In genomic region chr4:138282834-138283233, GRCm38 (mm10) we compare ENCODE assay signal across 8 mouse cellular contexts. TPM values are rescaled to one million over a fixed set of nuclear protein-coding genes. Genes with fewer than 3 reads are reported as not detected.
DNase-seq lines count a peak whose midpoint lies in the region; ATAC-seq lines count a peak whose summit lies in the region.

No protein-coding gene starts in this region.

- WGBS in midbrain, embryonic 10.5 days: 22% methylated on average over 4 of the region's 4 CpGs
- WGBS in midbrain, embryonic 15.5 days: 23% methylated on average over 4 of the region's 4 CpGs
- 25% methylated on average over 4 of the region's 4 CpGs for WGBS in forebrain, embryonic 16.5 days

- H3K9ac ChIP-seq in midbrain, embryonic 15.5 days: no peak overlapping the region
- no peak overlapping the region for H3K9ac ChIP-seq in forebrain, embryonic 16.5 days (replicated peaks; ENCODE audit: low read depth, low read length)

- no peaks in the 10 kb centered on the region for H3K27me3 ChIP-seq in midbrain, embryonic 10.5 days (ENCODE audit: low read depth, poor library complexity, severe bottlenecking)
- no peaks in the 10 kb centered on the region for H3K27me3 ChIP-seq in midbrain, embryonic 15.5 days (replicated peaks)
- H3K27me3 ChIP-seq in forebrain, embryonic 16.5 days (replicated peaks; ENCODE audit: control insufficient read depth, insufficient read depth, low read length): no peaks in the 10 kb centered on the region

- H3K27ac ChIP-seq in midbrain, embryonic 10.5 days (replicated peaks): no peak overlapping the region
- H3K27ac ChIP-seq in midbrain, embryonic 15.5 days: no peak overlapping the region
- no peak overlapping the region for H3K27ac ChIP-seq in forebrain, embryonic 16.5 days (ENCODE audit: low read length)

- intact Hi-C loops in left cerebral cortex, postnatal 10 days (cut with DNase I): no loop called here

- H3K36me3 ChIP-seq in midbrain, embryonic 10.5 days: no peaks in the 10 kb centered on the region
- no peaks in the 10 kb centered on the region for H3K36me3 ChIP-seq in midbrain, embryonic 15.5 days (replicated peaks)
- no peaks in the 10 kb centered on the region for H3K36me3 ChIP-seq in forebrain, embryonic 16.5 days (ENCODE audit: control insufficient read depth, insufficient read depth)

- H3K4me2 ChIP-seq in midbrain, embryonic 15.5 days: no peak overlapping the region
- no peak overlapping the region for H3K4me2 ChIP-seq in forebrain, embryonic 16.5 days (ENCODE audit: low read length)

- no peak for ATAC-seq in midbrain, embryonic 15.5 days (replicated peaks)
- ATAC-seq in forebrain, embryonic 16.5 days: peak; percentile 58
- peak; percentile 91 for ATAC-seq in inflammation-experienced regulatory T-cells, adult 6 months

- H3K4me1 ChIP-seq in midbrain, embryonic 10.5 days: no peaks in the 10 kb centered on the region
- no peaks in the 10 kb centered on the region for H3K4me1 ChIP-seq in midbrain, embryonic 15.5 days
- no peaks in the 10 kb centered on the region for H3K4me1 ChIP-seq in forebrain, embryonic 16.5 days (replicated peaks; ENCODE audit: control insufficient read depth, insufficient read depth, low read length)

- H3K9me3 ChIP-seq in midbrain, embryonic 10.5 days (replicated peaks): no peaks in the 10 kb centered on the region; the same call in 1 of the 2 replicates
- no peaks in the 10 kb centered on the region for H3K9me3 ChIP-seq in midbrain, embryonic 15.5 days
- H3K9me3 ChIP-seq in forebrain, embryonic 16.5 days (ENCODE audit: control insufficient read depth, low read length): peaks cover 3% of the 10 kb centered on the region; the same call in 1 of the 2 replicates

- DNase-seq in midbrain, embryonic 10.5 days (ENCODE audit: low spot score): peak; percentile 67
- DNase-seq in cerebellum, adult 11 months: peak; percentile 46
- DNase-seq in left cerebral cortex, postnatal 10 days (ENCODE audit: extremely low spot score in 1 of 2, low spot score in 2 of 2): peak; percentile 47 to 62
- DNase-seq in mesoderm, embryonic 11.5 days (ENCODE audit: low read depth, low spot score): peak; percentile 90
- peak; percentile 28 to 49 for DNase-seq in spleen, adult 18-20 months

- H3K4me3 ChIP-seq in midbrain, embryonic 10.5 days: no peak overlapping the region
- H3K4me3 ChIP-seq in midbrain, embryonic 15.5 days: no peak overlapping the region
- no peak overlapping the region for H3K4me3 ChIP-seq in forebrain, embryonic 16.5 days (replicated peaks; ENCODE audit: low read length)

RNA-seq across cellular contexts. Expression of gene Ddost, which starts 21.7 kb away (rescaled TPM):
- 281 and 282 TPM in 2 replicates for polyA plus RNA-seq in midbrain, embryonic 10.5 days (2016; fragmentation: Nextera tagmentation; extraction: Ambion mirVana)
- polyA plus RNA-seq in midbrain, embryonic 15.5 days (2015; fragmentation: Nextera tagmentation; extraction: Ambion mirVana): 203 and 212 TPM in 2 replicates
- polyA plus RNA-seq in forebrain, embryonic 16.5 days (2015; fragmentation: Nextera tagmentation; extraction: Ambion mirVana): 184 and 190 TPM in 2 replicates
- 100 to 1,000 TPM; 101 to 118 (median 104) TPM for polyA plus RNA-seq in inflammation-experienced regulatory T-cells, adult 6 months (2017; shearing (Covaris generic))
- total RNA-seq in left cerebral cortex, postnatal 10 days (2021): 100 to 1,000 TPM; 112 to 114 TPM

RNA-seq across cellular contexts. Expression of gene Kif17, which starts 32.6 kb away (rescaled TPM):
- 0.53 and 0.55 TPM in 2 replicates for polyA plus RNA-seq in midbrain, embryonic 10.5 days (2016; fragmentation: Nextera tagmentation; extraction: Ambion mirVana)
- 2.8 and 3.8 TPM in 2 replicates for polyA plus RNA-seq in midbrain, embryonic 15.5 days (2015; fragmentation: Nextera tagmentation; extraction: Ambion mirVana)
- 0.98 and 2.2 TPM in 2 replicates for polyA plus RNA-seq in forebrain, embryonic 16.5 days (2015; fragmentation: Nextera tagmentation; extraction: Ambion mirVana)
- not detected for polyA plus RNA-seq in inflammation-experienced regulatory T-cells, adult 6 months (2017; shearing (Covaris generic))
- total RNA-seq in left cerebral cortex, postnatal 10 days (2021): 10 to 100 TPM; 15.1 to 15.4 TPM

RNA-seq across cellular contexts. Expression of gene Sh2d5, which starts 32.6 kb away (rescaled TPM):
- polyA plus RNA-seq in midbrain, embryonic 10.5 days (2016; fragmentation: Nextera tagmentation; extraction: Ambion mirVana): 0.83 and 1.3 TPM in 2 replicates
- 17.0 and 17.4 TPM in 2 replicates for polyA plus RNA-seq in midbrain, embryonic 15.5 days (2015; fragmentation: Nextera tagmentation; extraction: Ambion mirVana)
- 6.1 and 9.8 TPM in 2 replicates for polyA plus RNA-seq in forebrain, embryonic 16.5 days (2015; fragmentation: Nextera tagmentation; extraction: Ambion mirVana)
- under 1 TPM; 0.16 to 0.53 (median 0.21) TPM for polyA plus RNA-seq in inflammation-experienced regulatory T-cells, adult 6 months (2017; shearing (Covaris generic))
- 10 to 100 TPM; 21.1 to 22.0 TPM for total RNA-seq in left cerebral cortex, postnatal 10 days (2021)

RNA-seq across cellular contexts. Expression of gene Pink1, which starts 43.3 kb away (rescaled TPM):
- 30.5 and 41.3 TPM in 2 replicates for polyA plus RNA-seq in midbrain, embryonic 10.5 days (2016; fragmentation: Nextera tagmentation; extraction: Ambion mirVana)
- 105 and 113 TPM in 2 replicates for polyA plus RNA-seq in midbrain, embryonic 15.5 days (2015; fragmentation: Nextera tagmentation; extraction: Ambion mirVana)
- polyA plus RNA-seq in forebrain, embryonic 16.5 days (2015; fragmentation: Nextera tagmentation; extraction: Ambion mirVana): 91.0 and 92.8 TPM in 2 replicates
- 10 to 100 TPM in 2 of 3 experiments, 1 to 10 TPM in 1; 6.0 to 24.7 (median 10.8) TPM for polyA plus RNA-seq in inflammation-experienced regulatory T-cells, adult 6 months (2017; shearing (Covaris generic))
- 100 to 1,000 TPM; 148 to 152 TPM for total RNA-seq in left cerebral cortex, postnatal 10 days (2021)

Comparison
In these comparisons a context has a peak if more than half of its experiments do, and no peak if none do; other contexts are left out.
1. DNase-seq: peak in every context shown above with its lines; median percentile 90 in mesoderm, embryonic 11.5 days; 67 in midbrain, embryonic 10.5 days; 54 in left cerebral cortex, postnatal 10 days; 46 in cerebellum, adult 11 months; 38 in spleen, adult 18-20 months.